Mouse (Mus musculus) embryo, embryonic 11 days (tissue): ENCODE measurements at regions not wholly inside any gene's neighbourhood (a gene's known extent, or its start where the extent isn't known, plus 50 kb on each side); places are given as distances from the start of the nearest gene placed in this dataset.
A peak's percentile ranks its signal among the peaks of the same experiment; 100 is the strongest.

ENCODE experiments used
- DNase-seq: peaks from one replicate; pipeline ENCODE4 v3.0.0-alpha.2; 2015

DNA sequence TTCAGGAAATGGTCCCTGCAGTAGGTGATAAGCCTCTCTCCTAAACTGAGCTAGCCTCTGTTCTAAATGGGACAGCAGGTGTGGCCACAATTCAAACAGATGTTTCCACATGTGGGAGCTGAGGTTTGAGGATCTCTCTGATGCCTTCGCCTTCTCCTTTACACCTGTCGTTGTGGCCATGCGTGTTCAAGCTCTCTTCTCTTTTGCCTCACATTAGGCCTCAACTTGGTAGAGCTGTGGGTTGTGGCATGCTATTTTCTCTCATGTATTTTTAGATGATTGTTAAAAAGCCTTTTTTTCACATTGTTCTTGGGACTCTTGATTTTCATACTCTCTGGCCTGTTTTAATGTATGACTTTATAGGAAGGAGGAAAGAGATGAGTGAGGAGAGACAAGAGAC is 526.8 kb downstream of the Lmo4 start:
- no peak for DNase-seq

DNA sequence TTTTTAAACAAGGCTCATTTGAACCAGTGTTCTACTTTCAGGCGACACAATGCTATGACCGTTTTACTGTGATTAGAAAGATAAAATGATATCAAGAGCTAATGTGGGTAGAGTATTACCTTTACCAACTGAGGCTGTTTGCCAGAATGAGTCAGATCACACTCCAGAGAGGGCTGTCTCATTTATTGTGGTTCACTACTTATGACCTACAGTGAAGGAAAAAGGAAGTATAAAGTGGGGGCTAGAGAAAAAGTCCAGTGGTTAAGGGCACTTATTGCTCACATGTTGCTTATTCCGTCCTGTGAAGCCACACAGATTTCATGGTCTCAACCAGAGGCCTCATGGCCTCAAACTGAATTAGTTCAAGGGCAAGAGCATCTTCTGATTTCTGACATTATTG is 530.2 kb downstream of the Lmo4 start:
- no peak for DNase-seq

DNA sequence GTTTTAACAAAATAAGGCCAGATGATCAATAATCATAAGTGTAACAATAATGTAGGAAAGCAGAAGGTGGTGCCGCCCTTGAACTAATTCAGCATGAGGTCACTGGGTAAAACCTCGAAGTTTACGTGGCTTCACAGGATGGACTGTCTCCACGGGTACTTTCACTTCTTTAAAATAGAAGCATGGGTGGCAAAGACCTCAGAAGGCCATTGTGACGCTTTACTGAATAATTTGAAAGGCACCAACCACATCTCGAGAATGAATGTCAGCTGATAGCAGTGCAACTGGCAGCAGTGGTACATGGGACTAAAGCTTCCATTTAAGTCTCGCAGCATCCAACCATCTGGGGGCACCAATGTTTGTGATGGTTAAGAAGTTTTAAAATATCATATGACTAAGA is 530.6 kb downstream of the Lmo4 start:
- DNase-seq = no peak

DNA sequence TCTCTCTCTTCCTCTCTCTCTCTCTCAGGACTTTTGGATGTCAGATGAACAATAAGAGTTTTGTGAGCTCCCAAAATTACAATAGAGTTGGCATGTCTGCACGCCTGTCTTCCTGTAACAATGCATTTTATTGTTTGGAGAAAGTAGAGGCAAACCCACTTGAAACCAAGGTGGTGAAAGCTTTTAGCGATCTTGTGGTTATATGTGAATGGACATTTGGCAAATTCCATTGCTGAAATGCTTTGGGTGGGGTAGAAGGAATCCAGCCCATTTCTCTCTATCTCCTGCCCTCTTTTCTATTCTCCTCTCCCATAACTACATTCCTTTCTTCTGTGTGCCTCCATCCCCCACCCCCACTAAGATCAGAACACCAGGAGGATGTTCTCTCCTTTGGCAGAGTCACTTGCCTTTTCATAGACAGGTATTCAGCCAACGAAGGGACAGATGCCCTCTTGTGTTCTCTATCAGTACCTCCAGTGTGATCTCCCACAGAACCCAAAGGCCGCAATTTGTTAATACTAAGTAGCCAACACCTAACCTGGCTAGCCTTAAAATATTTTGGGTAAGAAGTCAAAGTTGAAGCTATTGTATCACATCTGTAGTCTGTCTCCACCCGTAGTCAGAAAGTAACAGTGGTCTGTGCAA is 542.9 kb downstream of the Lmo4 start:
- DNase-seq = no peak

DNA sequence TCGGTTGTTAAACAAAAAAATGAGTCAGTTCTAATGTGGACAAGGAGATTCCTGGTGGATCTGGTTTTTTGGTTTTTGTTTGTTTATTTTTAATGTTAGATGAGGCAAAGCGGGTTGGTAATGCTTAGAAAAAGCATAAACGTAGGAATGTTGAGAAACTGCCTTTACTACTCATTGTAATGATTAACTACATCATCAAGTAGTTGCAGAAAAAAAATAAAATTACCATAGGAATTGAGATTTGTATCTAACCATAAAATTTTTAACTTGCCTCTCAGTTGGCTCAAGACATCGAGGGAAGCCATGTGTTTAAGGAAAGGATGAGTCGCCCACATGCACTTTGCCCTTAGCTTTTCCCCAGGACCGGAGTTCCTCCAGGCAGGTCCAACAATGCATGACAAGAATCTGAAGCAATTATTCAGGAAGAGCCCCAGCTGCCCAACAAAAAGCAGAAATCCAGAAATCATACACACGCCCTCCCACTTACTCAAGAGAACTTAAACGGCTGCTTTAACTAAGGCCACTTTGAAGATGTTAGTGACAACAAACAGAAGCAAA is 545.5 kb downstream of the Lmo4 start:
- no peak for DNase-seq

DNA sequence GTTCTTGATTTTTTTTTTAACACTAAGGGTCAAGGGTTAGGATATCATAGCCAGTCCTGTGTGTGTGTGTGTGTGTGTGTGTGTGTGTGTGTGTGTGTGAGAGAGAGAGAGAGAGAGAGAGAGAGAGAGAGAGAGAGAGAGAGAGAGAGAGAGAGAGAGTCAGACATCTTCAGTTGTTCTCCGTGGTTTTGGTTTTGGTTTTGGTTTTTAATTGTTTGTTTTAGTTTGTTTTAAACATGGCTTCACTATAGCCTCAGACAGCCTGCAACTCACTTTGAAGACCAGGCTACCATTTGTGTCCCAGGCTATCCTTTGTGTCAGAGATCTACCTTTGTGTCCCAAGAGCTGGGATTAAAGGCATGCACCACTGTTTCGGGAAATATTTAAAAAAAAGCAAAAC is 557.8 kb downstream of the Lmo4 start:
- no peak for DNase-seq

DNA sequence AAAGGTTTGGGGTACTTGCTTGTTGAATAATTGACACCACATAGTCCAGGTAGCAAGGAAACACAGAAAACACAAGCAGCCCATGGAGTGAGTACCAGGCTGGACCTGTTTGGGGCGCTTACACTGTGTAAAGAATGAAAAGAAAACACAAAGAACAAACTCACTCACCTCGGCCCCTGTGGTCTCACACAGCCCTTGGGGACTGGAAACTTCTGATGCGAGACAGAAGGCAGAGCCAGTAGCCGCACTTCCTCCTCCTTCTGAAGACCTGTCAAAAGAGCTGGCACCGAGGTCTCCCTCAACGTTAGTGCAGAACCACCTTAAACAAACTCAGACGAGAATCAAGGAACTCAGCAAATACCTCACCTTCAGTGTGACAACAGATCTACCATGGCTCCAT is 558.2 kb downstream of the Lmo4 start:
- no peak for DNase-seq

DNA sequence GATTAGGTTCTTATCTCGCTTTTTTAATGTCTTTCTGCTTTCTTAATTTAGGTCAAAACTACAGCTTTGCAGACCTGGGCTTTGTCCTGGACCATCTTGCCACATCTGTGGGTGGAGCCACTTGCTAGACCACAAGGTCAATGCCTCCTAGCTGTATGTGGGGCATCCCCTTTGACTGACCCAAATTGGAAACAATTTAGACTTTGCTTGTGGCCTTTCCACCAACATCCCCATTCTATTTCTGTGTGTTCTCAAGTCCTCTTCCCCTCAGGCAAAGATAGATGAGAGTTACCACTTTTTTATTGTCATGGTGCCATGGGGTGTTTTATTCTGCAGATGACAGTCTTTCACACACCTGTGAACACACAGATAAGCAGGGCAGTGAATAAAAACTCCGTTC is 572.0 kb downstream of the Lmo4 start:
- DNase-seq = no peak

DNA sequence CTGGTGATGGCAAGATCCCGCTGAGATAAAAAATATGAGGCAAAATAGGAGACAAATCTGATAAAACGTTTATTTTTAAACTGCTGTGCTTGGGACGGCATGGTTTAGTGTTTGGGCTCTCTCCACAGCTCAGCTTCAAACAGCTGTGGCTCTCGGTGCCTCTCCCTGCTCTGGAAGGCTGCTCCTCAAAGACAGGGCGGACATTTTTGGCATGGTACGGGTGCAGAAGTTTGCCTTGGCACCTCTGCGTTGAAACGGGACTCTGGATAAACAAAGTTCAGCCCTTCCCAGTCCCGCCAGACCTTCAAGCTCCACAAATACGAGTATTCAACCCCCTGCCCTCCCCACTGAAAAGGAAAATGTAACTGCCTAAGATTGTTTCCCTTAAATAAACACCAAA is 573.8 kb downstream of the Lmo4 start:
- no peak for DNase-seq

DNA sequence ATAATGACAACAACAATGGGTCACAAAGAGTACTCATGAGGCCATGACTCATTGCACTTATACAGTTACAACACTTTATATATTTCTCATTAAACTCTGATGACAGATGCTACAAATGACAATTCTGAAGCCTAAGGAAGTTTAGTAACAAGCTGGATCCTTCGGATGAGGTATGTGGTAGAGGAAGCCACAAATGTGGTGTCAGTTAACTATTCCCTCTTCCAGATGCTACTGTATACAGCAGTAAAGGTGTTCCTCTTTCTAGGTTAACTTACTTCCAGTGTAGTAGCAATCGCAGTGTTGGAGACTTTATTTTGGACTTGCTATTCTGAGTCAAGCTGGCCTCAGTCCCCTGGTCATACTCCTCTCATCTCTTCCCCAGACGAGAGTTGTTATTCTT is 580.1 kb downstream of the Lmo4 start:
- DNase-seq = no peak

DNA sequence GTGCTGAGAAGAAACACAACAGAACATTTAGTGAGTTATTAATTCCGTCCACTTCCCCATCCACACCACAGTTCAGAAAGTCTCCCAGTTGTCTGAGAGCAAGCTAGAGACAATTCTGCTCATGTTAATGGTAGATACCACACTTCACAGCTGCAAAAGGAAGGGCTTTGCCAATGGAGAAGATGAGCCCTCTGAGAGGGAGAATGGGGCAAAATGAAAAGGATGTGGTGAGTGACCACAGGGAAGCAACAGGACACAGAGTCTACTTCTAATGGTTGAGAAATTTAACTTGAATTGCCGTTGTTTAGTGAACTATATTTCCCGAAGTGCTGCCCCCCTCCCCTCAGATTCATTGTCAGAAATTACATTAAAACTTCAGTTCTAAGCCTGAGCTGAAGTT is 582.7 kb downstream of the Lmo4 start:
- DNase-seq = no peak

DNA sequence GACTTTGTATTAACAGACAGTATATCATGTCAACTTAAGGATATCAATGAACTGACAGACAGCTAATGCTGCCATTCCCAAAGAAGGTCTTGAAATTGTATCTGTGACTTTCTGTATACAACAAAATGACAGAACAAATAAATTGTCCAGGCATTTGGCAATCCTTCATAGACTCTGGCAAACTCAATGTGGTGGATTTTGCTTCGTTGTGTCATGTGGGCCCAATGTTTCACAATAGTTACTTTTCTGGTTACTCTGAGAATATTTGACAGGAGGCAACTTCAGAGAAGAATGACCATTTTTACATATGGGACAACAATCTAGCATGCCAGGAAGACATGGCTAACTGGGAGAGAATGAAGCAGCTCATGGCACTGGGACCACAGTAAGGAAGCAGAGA is 585.9 kb downstream of the Lmo4 start:
- no peak for DNase-seq

DNA sequence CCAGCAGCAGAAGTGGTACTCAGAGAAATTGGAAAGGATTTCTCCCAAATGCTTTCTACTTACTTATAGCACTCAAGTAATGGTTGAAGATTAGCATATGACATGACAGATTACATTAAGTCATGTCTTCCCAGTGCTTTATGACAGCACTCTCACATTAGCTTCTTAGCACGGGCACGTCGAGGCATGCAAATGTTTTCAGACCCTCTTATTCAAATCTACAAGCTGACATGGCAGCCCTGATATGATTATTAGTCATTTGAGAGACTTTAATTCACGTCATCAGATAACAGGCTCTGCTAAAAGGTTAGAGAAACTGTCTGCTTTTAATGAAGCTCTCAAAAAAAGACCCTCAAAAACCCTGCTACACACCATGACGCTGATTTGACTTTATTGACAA is 590.1 kb downstream of the Lmo4 start:
- no peak for DNase-seq

DNA sequence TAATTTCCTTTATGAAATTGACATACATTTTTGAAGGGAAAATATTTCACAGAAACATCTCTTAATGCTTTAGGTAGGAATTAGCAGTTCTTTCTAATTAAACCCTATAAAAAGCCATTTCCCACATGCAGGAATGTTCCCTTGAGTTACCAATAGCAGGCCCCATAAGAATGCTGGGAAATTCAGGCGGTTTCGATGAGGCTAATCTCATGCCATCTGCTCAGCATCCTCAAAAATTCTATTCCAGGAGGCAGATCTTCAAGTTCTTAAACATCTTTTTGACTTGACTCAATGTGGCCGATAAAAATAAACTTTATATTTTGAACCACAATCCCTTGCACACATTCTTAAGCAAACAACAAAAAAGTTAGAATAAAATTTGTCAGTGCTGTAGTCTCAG is 591.0 kb downstream of the Lmo4 start:
- no peak for DNase-seq

DNA sequence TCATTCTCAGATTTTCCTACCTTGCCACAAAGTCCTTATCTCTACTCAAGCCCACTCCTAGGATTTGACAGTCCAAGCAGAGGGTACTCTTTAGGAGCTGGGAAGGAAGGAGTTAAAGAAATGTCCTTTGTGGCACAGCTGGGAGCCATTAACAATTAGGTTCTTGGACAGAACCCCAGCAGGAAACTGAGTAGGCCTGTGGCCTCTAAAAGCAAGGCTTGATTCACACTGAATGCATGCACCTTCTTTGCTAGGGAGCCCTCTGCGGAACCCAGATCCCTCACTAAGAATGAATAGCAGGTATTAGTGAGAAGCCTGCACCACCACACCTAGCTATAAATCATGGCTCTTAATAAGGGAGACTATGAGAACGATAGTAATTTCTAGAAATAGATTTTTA is 595.3 kb downstream of the Lmo4 start:
- peak; percentile 29 for DNase-seq

DNA sequence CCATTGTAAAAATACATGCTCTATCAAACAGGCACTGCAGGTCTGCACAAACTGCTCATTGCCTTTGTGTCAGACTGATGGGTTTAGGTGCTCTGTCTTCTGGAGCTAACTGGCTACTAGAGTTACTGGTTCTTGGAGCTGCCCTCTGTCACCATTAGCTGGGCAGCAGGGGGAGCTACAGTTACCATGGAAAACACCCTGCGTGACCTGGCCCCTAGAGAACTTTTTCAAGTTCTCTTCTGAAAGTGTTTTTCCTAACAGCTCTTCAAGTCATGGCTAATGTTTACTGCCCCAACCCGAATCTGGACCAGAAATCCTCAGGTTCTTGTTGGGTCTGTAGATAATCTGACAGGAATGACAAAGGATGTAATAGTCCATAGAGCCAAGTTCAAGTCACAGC is 605.9 kb downstream of the Lmo4 start:
- DNase-seq = peak; percentile 49

DNA sequence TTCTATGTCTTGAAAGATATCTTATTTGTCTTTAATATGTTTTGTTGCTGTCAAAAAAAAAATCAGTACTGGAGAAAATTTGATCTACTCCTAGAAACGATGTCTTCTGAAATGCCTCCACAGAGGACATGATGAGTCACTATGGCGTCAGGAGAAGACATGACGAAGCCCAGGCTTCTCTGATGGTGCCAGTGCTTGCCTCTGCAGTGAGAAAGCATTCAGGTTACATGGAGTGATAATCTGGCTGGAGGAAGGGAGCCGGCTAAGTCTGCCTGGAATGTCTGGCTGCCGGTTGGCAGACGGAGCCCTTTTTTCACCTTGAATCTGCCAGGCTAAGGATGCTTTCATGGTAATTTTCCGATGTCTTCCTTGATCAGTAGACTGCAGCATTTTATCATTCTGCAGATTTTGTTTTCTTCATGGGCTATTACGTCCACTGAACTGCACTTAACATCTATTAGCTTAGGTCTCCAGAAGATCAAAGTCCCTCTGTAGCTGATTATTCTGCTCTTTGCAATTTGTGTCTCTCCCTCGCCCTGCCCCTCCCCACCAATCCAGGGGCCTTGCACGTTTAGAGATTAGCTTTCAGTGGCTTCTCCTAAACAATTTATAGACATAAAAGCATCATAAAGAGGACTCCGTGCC is 607.9 kb downstream of the Lmo4 start:
- peak; percentile 21 for DNase-seq

DNA sequence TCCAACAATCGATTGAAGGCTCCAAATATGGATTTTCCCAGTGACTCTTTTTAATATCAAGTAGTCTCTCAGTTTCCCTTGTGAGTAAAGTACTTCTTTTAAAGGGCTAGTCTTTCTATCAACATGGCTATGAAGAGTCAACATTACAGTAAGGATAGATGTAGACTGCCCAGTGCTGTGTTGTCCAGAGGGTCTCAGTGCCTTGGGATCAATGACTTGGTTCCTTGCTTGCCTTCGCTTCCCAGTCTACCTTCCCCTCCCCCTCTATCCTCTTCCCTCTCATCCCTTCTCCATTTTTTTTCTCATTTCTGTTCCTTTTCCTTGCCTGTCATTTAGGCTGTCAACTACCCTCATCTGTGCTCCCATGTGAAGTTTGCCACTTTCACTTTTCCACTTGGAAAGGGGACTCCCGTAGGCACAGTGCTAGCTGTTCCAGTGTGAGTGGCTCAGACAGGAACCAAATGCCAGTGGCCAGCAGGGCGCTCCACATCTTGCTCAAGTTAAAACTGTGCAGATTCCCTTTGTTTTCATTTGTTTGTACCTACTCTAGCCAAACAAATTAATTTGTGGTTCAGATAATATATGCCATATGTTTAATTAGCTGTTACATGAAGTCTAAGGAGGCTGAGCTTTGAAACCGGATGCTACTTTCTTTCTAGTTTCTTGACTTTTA is 608.9 kb downstream of the Lmo4 start:
- no peak for DNase-seq

DNA sequence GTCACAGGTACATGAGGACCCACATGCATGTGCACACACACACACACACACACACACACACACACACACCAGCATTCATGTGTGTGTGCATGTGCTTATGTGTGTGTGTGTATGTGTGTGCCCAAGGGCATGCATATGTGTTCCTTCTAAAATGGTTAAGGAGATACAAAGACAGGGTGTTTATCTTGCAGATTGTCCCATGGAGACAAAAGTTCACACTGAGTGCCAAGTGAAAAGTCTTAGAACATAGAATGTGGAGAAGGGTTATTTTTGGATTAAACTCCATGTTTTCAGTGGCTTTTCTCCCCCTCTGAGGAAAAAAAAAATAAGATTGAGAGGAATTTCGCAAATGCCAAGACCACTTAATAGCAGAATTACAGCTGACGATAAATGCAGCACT is 609.9 kb downstream of the Lmo4 start:
- DNase-seq = no peak

DNA sequence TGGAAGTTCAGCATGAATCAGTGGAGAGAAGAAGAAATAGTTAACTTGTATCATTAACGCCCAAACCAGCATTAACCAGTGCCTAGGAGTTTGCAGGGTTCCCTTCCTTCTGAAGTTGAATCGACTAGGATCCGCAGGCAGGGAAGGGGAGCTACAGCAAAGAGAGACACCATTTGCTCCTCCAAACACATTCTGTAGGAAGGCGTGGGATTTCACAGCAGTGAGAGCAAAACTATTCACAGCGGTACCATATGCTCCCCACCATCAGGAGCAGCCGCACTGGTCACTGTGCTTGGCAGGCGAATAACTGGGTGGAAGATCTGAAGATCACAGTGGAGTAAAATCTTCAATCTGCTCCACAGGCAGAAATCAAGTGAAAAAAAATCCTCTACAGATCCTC is 610.3 kb downstream of the Lmo4 start:
- no peak for DNase-seq

DNA sequence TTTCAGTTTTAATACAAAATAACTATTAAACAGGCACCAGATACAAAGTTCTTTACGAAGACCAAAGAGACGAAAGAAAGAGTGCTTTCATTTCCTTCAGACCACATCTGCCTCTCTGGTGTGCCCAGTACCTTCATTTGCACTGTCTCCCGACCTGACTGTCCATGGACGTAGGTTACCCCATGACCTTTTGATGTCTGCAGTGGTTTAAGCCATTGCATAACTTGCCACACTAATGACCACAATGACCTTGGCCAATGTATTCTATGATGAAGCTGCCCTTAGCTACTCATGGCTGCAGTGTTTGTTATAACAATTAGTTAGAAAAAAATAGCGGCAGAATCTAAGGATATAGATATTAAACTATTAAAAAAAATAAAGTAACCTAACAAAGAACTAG is 618.4 kb downstream of the Lmo4 start:
- no peak for DNase-seq

DNA sequence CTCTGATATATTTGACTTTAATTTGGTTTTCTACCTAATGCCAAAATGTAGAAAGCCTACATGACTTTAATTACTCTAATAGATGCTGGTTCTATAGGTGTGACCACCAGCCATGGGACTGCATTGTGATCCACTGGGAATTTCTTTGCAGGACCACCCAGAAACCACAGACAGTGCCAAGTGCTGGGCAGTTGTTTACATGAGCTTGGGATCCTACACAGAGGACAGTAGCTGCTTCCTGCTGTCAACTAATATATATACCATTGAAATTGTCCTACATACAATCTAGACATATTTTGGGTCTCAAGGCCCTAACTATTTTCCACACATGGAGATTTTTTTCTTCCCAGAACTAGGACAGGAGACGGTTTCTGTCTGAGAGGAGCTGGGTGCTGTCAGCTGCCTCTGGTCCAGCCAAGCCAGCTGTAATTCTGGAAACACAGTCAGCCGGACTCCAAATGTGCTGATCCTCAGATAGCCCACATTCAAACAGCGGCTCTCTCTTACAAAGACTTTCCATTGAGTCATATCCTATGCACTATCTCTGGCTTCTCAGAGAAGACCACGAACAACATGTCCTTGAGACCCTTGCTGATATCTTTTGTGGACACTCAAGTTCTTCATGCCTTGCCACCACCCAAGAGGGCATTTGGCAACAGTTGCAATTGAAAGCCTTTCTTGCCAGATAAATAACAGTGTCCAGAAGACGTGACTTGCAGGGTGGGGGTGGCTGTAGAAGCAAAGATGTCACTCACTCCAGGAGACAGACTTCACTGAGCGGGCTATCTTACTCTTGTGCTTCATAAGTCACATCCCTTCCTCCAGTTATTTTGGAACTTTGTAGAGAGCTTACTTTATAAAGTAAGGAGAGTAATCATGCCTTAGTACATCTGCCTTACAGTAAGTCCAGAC is 620.1 kb downstream of the Lmo4 start:
- DNase-seq = no peak

DNA sequence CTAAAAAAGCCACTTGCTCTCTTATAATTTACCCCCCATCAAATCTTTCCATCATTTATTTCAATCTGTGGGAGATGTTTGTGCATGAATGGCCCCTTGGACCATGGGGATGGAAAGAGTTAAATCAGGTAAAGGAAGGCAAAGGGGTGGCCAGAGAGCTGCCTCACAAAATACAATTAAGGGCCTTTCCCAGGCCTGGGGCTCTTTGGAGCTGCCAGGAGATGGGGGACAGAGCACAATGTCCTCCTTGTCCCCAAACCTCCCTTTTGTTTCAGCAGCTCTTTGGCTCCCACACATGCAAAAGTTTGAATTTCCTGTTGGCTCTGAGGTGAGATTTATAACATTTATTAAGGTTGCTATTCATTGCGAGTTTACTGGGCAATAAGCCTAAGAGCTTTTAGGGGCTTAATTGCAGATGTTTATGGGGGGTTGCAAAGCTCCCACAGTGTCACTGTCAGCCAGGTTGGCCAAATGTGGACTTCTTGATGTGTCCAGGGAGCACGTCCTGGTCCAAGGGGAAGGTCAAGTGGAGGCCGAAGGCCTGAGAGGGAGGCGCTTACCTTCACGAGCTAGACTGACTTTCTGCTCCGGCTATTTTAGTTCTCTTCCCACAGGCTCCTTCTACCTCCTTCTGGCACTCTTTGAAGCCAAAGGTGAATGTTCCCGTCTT is 628.5 kb downstream of the Lmo4 start:
- DNase-seq = no peak
